Mouse (Mus musculus) heart, adult 2 months (tissue): ENCODE results near the gene Mat2a. TPM values are rescaled to one million over a fixed set of nuclear protein-coding genes. Genes with fewer than 3 reads are reported as not detected.

Experiments used
- DNase-seq, 2 experiments: peaks; one replicate each; pipeline ENCODE4 v3.0.0; 2021
- H3K27ac ChIP-seq: fragments of 200-600 bp; 2 replicates; pipeline ENCODE4 v1.8.1; 2022
- H3K27me3 ChIP-seq: fragments of 200-500 bp; 2 replicates; pipeline ENCODE4 v1.6.1; 2012; ENCODE audit warnings: mild to moderate bottlenecking, low read length, inconsistent platforms, mixed read lengths; ENCODE audit not compliant: control insufficient read depth, insufficient read depth
- H3K36me3 ChIP-seq: fragments of 200-500 bp; 2 replicates; pipeline ENCODE4 v1.6.1; 2012; ENCODE audit warnings: low read length, inconsistent platforms; ENCODE audit not compliant: control insufficient read depth, insufficient read depth
- H3K4me1 ChIP-seq: fragments of 200-500 bp; 2 replicates; pipeline ENCODE4 v1.6.1; 2011; ENCODE audit warnings: low read length; ENCODE audit not compliant: control insufficient read depth, insufficient read depth
- H3K4me3 ChIP-seq: fragments of 200-600 bp; 2 replicates; pipeline ENCODE4 v1.8.1; 2022
- H3K79me2 ChIP-seq: fragments of 200-500 bp; replicated peaks from 2 replicates; pipeline ENCODE4 v1.6.1; 2012; ENCODE audit warnings: mild to moderate bottlenecking, inconsistent platforms, low read length, moderate library complexity, mixed read lengths; ENCODE audit not compliant: control insufficient read depth, insufficient read depth
- H3K9ac ChIP-seq: fragments of 200-500 bp; 2 replicates; pipeline ENCODE4 v1.6.1; 2012; ENCODE audit warnings: low read depth, mild to moderate bottlenecking, control low read depth, inconsistent platforms, low read length, mixed read lengths
- CTCF ChIP-seq: fragments of 200-600 bp; IDR thresholded peaks from 2 replicates; pipeline ENCODE4 v1.8.1; 2022; ENCODE audit warnings: antibody characterized with exemption, mild to moderate bottlenecking, moderate library complexity
- EP300 ChIP-seq: fragments of 200-500 bp; IDR thresholded peaks from 2 replicates; pipeline ENCODE4 v1.6.1; 2011; ENCODE audit warnings: low read depth, low read length, control low read depth; ENCODE audit not compliant: insufficient read depth
- POLR2A ChIP-seq: fragments of 200-500 bp; IDR thresholded peaks from 2 replicates; pipeline ENCODE4 v1.6.1; 2011; ENCODE audit warnings: mild to moderate bottlenecking, low read depth, low read length, control low read depth; ENCODE audit not compliant: insufficient read depth
- WGBS: fragments of 180-500 bp; shearing (Covaris S2); methylation state at CpG from one replicate; pipeline ENCODE4 v1.1.7; 2018; 5-methylcytosine and 5-hydroxymethylcytosine counted together
- intact Hi-C: fragments of 180-260 bp; cut with DNase I; formaldehyde crosslinking; loops from one replicate; pipeline ENCODE4 v1.15.1; 2025
- polyA plus RNA-seq: library from polyadenylated mRNA; depleted of rRNA; stranded (reverse); fragments of >200 nt; gene quantifications from 2 replicates; pipeline ENCODE4 v1.2.3, GENCODE M21; 2012; rRNA removed
- total RNA-seq, 2 experiments: library from RNA; stranded (reverse); gene quantifications; 2 replicates each; pipeline ENCODE4 v1.2.3; 2021

The Mat2a gene
- total and polyA plus RNA-seq, 3 experiments = 93.0 to 151 (median 129) TPM

DNA sequence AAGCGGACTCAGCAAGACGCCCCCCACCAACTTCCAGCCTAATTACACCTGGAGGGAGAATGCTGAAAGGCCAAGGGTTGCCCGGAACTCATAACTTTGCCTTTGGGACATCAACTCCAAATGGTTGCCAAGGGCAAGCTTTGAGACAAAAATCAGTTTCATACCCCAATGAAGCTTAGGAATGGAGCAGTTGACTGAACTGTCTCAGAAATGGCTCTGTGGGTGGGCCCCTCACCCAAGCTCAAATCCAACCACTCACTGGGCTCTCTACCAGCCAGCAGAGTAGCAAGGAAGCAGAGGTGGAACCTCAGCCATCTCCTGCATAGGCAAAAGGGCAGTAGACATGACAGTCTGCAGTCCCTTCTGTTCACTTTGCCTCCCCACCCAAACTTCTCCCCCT lies 51.5 kb downstream of the Mat2a start:
- TF ChIP-seq POLR2A (no peak), EP300 (no peak), CTCF (no peak)
- peaks cover 8% of the 10 kb centered on the region for H3K4me1 ChIP-seq
- intact Hi-C loops = no loop called here
- DNase-seq = no peak
- WGBS = 92% methylated on average over 3 of the region's 3 CpGs
- no peak overlapping the region for H3K27ac ChIP-seq
- H3K4me3 ChIP-seq = no peak overlapping the region
- no peak overlapping the region for H3K9ac ChIP-seq
- no peaks in the 10 kb centered on the region for H3K79me2 ChIP-seq
- H3K27me3 ChIP-seq = no peaks in the 10 kb centered on the region
- H3K36me3 ChIP-seq = no peaks in the 10 kb centered on the region

DNA sequence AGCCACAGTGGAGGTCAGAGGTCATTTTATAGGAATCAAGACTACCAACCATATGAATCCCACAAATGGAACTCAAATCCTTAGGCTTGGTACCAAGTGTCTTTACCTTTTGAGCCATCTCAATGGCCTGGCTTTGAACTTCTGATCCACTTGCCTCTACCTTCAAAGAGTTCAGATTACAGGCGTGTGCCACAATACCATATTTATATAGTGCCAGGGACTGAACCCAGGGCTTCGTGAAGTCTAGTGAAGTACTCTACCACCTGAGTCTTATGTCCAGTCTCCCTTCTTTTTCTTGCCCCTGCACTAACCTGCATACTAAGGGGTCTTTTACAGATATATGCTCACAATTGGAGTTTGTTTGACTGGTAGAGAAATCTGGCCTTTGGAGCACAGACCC lies 52.8 kb downstream of the Mat2a start:
- TF ChIP-seq POLR2A (no peak), CTCF (no peak), EP300 (no peak)
- H3K4me1 ChIP-seq = peaks cover 6% of the 10 kb centered on the region
- no peaks in the 10 kb centered on the region for H3K79me2 ChIP-seq
- intact Hi-C loops = no loop called here
- H3K27me3 ChIP-seq = no peaks in the 10 kb centered on the region
- 97% methylated on average over 2 of the region's 2 CpGs for WGBS
- no peak overlapping the region for H3K9ac ChIP-seq
- H3K36me3 ChIP-seq = no peaks in the 10 kb centered on the region
- no peak for DNase-seq
- H3K4me3 ChIP-seq = no peak overlapping the region
- no peak overlapping the region for H3K27ac ChIP-seq

DNA sequence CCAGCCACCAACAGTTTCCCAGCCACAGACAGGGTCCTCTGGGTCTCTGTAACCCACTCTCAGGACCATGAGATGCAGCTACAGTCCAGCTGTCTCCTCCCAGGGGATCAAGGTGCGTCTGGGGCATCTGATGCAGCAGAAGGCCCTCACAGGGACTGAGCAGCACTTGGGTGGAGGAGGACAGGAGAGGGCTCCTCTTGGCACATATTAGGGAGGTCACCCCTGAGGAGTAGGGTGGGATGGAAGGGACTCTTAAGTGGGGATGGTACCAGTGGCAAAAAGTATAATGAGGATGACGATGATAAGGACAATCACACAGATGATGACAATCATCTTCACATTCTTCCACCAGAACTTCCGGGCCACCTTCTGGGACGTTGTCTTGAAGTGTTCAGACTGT lies 54.1 kb downstream of the Mat2a start:
- no peak overlapping the region for H3K27ac ChIP-seq
- H3K4me3 ChIP-seq = no peak overlapping the region
- intact Hi-C loops = no loop called here
- 60% methylated on average over 4 of the region's 4 CpGs for WGBS
- no peaks in the 10 kb centered on the region for H3K36me3 ChIP-seq
- TF ChIP-seq CTCF (no peak), EP300 (no peak), POLR2A (no peak)
- H3K4me1 ChIP-seq = peaks cover 9% of the 10 kb centered on the region
- no peak overlapping the region for H3K9ac ChIP-seq
- no peak for DNase-seq
- H3K27me3 ChIP-seq = no peaks in the 10 kb centered on the region
- H3K79me2 ChIP-seq = no peaks in the 10 kb centered on the region

DNA sequence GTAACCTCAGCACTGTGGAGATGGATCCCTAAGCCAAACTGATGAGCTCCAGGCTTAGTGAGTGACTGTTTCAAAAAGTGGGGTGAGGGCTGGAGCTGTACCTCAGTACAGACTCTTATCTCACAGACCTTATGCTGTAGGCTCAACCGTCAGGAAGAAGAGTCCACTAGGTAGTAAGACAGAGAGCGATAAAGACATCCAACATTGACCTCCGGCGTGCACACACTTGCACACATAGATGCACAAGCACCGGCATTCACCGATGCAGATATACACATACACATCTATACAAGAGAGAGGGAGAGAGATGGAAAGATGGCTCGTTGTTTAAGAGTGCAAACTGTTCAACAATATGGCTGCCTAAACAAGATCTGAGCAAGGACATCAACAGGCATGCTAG lies 55.4 kb downstream of the Mat2a start:
- intact Hi-C loops = no loop called here
- no peak for DNase-seq
- 96% methylated on average over 7 of the region's 7 CpGs for WGBS
- Histone ChIP-seq H3K4me1 (peaks cover 8% of the 10 kb centered on the region), H3K27ac (no peak overlapping the region), H3K79me2 (no peaks in the 10 kb centered on the region), H3K4me3 (no peak overlapping the region), H3K27me3 (no peaks in the 10 kb centered on the region), H3K9ac (no peak overlapping the region), H3K36me3 (no peaks in the 10 kb centered on the region)
- no peak for TF ChIP-seq POLR2A
- no peak for TF ChIP-seq EP300
- TF ChIP-seq CTCF = no peak

DNA sequence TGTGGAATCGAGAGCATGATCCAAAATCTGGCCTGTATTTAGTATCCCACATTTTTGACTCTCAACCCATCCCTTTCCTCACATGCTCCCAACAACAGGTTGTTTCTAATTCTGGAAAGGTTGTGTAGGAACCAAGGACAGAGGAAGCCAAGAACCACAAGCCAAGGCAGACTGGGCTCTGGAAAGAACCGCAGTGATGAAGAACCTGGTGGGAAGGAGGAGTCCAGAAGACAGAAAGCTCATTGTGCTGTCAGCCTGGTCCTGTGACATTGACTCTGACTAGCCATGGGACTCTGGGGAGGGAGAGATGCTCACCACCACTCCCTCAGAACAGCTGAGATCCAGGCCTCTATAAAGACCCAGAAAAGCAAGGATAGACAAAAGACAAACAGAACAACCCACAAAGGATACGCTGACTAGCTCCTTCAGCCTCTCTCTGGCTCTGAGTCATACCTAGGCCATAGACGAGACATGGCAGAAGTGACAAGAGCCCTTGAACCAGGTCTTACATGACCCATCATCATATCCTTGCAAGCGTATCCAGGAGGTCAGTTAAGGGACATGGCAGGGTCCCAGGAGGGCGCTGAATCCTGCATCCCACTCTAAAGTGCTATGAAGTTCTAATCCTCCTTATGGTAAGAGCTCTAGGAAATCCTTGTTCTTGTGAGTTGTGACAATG lies 56.1 kb downstream of the Mat2a start:
- H3K9ac ChIP-seq = no peak overlapping the region
- H3K27me3 ChIP-seq = no peaks in the 10 kb centered on the region
- no peaks in the 10 kb centered on the region for H3K36me3 ChIP-seq
- H3K4me3 ChIP-seq = no peak overlapping the region
- no peak for DNase-seq
- WGBS = 75% methylated on average over 6 of the region's 6 CpGs
- H3K4me1 ChIP-seq = peaks cover 6% of the 10 kb centered on the region
- TF ChIP-seq POLR2A = no peak
- no peak for TF ChIP-seq CTCF
- TF ChIP-seq EP300 = no peak
- intact Hi-C loops = no loop called here
- H3K79me2 ChIP-seq = no peaks in the 10 kb centered on the region
- no peak overlapping the region for H3K27ac ChIP-seq

Other genes with a start within 250 kb of the Mat2a start
- gene Atoh8, start 204.0 kb downstream of the Mat2a start, total RNA-seq = 10 to 100 TPM; 11.0 to 13.5 TPM
- 9.3 and 12.7 TPM in 2 replicates for gene Atoh8, start 204.0 kb downstream of the Mat2a start, polyA plus RNA-seq
- not detected for gene Sftpb, start 134.9 kb downstream of the Mat2a start, total RNA-seq
- gene Sftpb, start 134.9 kb downstream of the Mat2a start, polyA plus RNA-seq = 9.1 TPM in 1 of 2 replicates, not detected in the other
- 10 to 100 TPM; 14.9 to 17.7 TPM for gene Usp39, start 94.4 kb downstream of the Mat2a start, total RNA-seq
- 11.4 and 19.0 TPM in 2 replicates for gene Usp39, start 94.4 kb downstream of the Mat2a start, polyA plus RNA-seq
- 1 to 10 TPM; 8.2 to 9.1 TPM for gene 0610030E20Rik, start 92.2 kb downstream of the Mat2a start, total RNA-seq
- 8.7 and 13.6 TPM in 2 replicates for gene 0610030E20Rik, start 92.2 kb downstream of the Mat2a start, polyA plus RNA-seq
- gene Tmem150a, start 84.1 kb downstream of the Mat2a start, total RNA-seq = 10 to 100 TPM; 22.7 to 22.8 TPM
- 79.2 and 86.9 TPM in 2 replicates for gene Tmem150a, start 84.1 kb downstream of the Mat2a start, polyA plus RNA-seq
- gene Rnf181, start 72.6 kb downstream of the Mat2a start, total RNA-seq = 10 to 100 TPM; 36.0 to 40.7 TPM
- 44.0 and 56.6 TPM in 2 replicates for gene Rnf181, start 72.6 kb downstream of the Mat2a start, polyA plus RNA-seq
- 10 to 100 TPM; 49.3 to 58.3 TPM for gene Vamp5, start 59.1 kb downstream of the Mat2a start, total RNA-seq
- gene Vamp5, start 59.1 kb downstream of the Mat2a start, polyA plus RNA-seq = 99.6 and 116 TPM in 2 replicates
- gene Vamp8, start 48.9 kb downstream of the Mat2a start, total RNA-seq = 10 to 100 TPM; 69.3 to 78.8 TPM
- gene Vamp8, start 48.9 kb downstream of the Mat2a start, polyA plus RNA-seq = 85.6 and 112 TPM in 2 replicates
- gene Ggcx, start 25.2 kb downstream of the Mat2a start, total RNA-seq = 10 to 100 TPM; 30.4 to 32.5 TPM
- gene Ggcx, start 25.2 kb downstream of the Mat2a start, polyA plus RNA-seq = 19.3 and 26.1 TPM in 2 replicates
- not detected for gene Sh2d6, start 82.1 kb upstream of the Mat2a start, total RNA-seq
- gene Sh2d6, start 82.1 kb upstream of the Mat2a start, polyA plus RNA-seq = 0.21 TPM in 1 of 2 replicates, not detected in the other
- 10 to 100 TPM in 1 of 2 experiments, 1 to 10 TPM in 1; 9.5 to 10.8 TPM for gene Capg, start 104.8 kb upstream of the Mat2a start, total RNA-seq
- 12.6 and 16.1 TPM in 2 replicates for gene Capg, start 104.8 kb upstream of the Mat2a start, polyA plus RNA-seq
- 10 to 100 TPM; 12.8 to 16.5 TPM for gene Elmod3, start 158.9 kb upstream of the Mat2a start, total RNA-seq
- gene Elmod3, start 158.9 kb upstream of the Mat2a start, polyA plus RNA-seq = 25.5 and 32.8 TPM in 2 replicates
- 100 to 1,000 TPM; 155 to 181 TPM for gene Retsat, start 158.9 kb upstream of the Mat2a start, total RNA-seq
- gene Retsat, start 158.9 kb upstream of the Mat2a start, polyA plus RNA-seq = 57.1 and 83.3 TPM in 2 replicates
- gene Tgoln1, start 177.4 kb upstream of the Mat2a start, total RNA-seq = 10 to 100 TPM; 60.1 to 68.0 TPM
- 29.0 and 55.7 TPM in 2 replicates for gene Tgoln1, start 177.4 kb upstream of the Mat2a start, polyA plus RNA-seq